Mouse (Mus musculus): ENCODE measurements around the gene Soat1. TPM values are rescaled to one million over a fixed set of nuclear protein-coding genes. Genes with fewer than 3 reads are reported as not detected.

The Soat1 gene
- polyA plus RNA-seq, 1 experiment from 2014 or later = 19.7 TPM

GRCm38 (mm10) chr1:156495025-156495424, 20.9 kb upstream of the Soat1 start:
- H3K9me3 ChIP-seq (ENCODE audit: control insufficient read depth, low read length) = no peaks in the 10 kb centered on the region
- H3K4me1 ChIP-seq (ENCODE audit: control insufficient read depth, insufficient read depth, low read length) = no peaks in the 10 kb centered on the region
- DNase-seq (ENCODE audit: low spot score) = no peak
- 64% methylated on average over 8 of the region's 8 CpGs for WGBS
- H3K9ac ChIP-seq (ENCODE audit: low read length) = no peak overlapping the region
- H3K36me3 ChIP-seq (ENCODE audit: control insufficient read depth, insufficient read depth, low read length) = no peaks in the 10 kb centered on the region
- H3K4me3 ChIP-seq (ENCODE audit: low read depth, low read length) = no peak overlapping the region
- no peaks in the 10 kb centered on the region for H3K27me3 ChIP-seq (ENCODE audit: control insufficient read depth, insufficient read depth, low read length)
- no peak for ATAC-seq (ENCODE audit: insufficient read depth, low FRiP score, low TSS enrichment)
- H3K4me2 ChIP-seq (ENCODE audit: low read depth) = no peak overlapping the region
- no peak overlapping the region for H3K27ac ChIP-seq (ENCODE audit: low read depth, low read length)

- ATAC-seq (ENCODE audit: insufficient read depth, low FRiP score, low TSS enrichment) = no peak
- no peaks in the 10 kb centered on the region for H3K27me3 ChIP-seq (ENCODE audit: control insufficient read depth, insufficient read depth, low read length)
- WGBS = 82% methylated on average over 4 of the region's 4 CpGs
- no peak for DNase-seq (ENCODE audit: low spot score)
- H3K9me3 ChIP-seq (ENCODE audit: control insufficient read depth, low read length) = no peaks in the 10 kb centered on the region
- no peak overlapping the region for H3K4me3 ChIP-seq (ENCODE audit: low read depth, low read length)
- H3K4me2 ChIP-seq (ENCODE audit: low read depth) = no peak overlapping the region
- H3K27ac ChIP-seq (ENCODE audit: low read depth, low read length) = no peak overlapping the region
- H3K9ac ChIP-seq (ENCODE audit: low read length) = no peak overlapping the region
- H3K36me3 ChIP-seq (ENCODE audit: control insufficient read depth, insufficient read depth, low read length) = no peaks in the 10 kb centered on the region
- H3K4me1 ChIP-seq (ENCODE audit: control insufficient read depth, insufficient read depth, low read length) = no peaks in the 10 kb centered on the region
Measured at GRCm38 (mm10) chr1:156491226-156491796, 17.2 kb upstream of the Soat1 start.

GRCm38 (mm10) chr1:156488031-156488430, 13.9 kb upstream of the Soat1 start:
- no peak overlapping the region for H3K4me2 ChIP-seq (ENCODE audit: low read depth)
- H3K36me3 ChIP-seq (ENCODE audit: control insufficient read depth, insufficient read depth, low read length) = no peaks in the 10 kb centered on the region
- no peak overlapping the region for H3K9ac ChIP-seq (ENCODE audit: low read length)
- H3K4me1 ChIP-seq (ENCODE audit: control insufficient read depth, insufficient read depth, low read length) = no peaks in the 10 kb centered on the region
- 90% methylated on average over 5 of the region's 5 CpGs for WGBS
- ATAC-seq (ENCODE audit: insufficient read depth, low FRiP score, low TSS enrichment) (no peak), DNase-seq (ENCODE audit: low spot score) (no peak)
- no peak overlapping the region for H3K27ac ChIP-seq (ENCODE audit: low read depth, low read length)
- no peak overlapping the region for H3K4me3 ChIP-seq (ENCODE audit: low read depth, low read length)
- no peaks in the 10 kb centered on the region for H3K27me3 ChIP-seq (ENCODE audit: control insufficient read depth, insufficient read depth, low read length)
- no peaks in the 10 kb centered on the region for H3K9me3 ChIP-seq (ENCODE audit: control insufficient read depth, low read length)

- ATAC-seq (ENCODE audit: insufficient read depth, low FRiP score, low TSS enrichment) (no peak), DNase-seq (ENCODE audit: low spot score) (no peak)
- Histone ChIP-seq H3K4me2 (ENCODE audit: low read depth) (no peak overlapping the region), H3K36me3 (ENCODE audit: control insufficient read depth, insufficient read depth, low read length) (no peaks in the 10 kb centered on the region), H3K9me3 (ENCODE audit: control insufficient read depth, low read length) (no peaks in the 10 kb centered on the region), H3K4me1 (ENCODE audit: control insufficient read depth, insufficient read depth, low read length) (no peaks in the 10 kb centered on the region), H3K9ac (ENCODE audit: low read length) (no peak overlapping the region), H3K27ac (ENCODE audit: low read depth, low read length) (no peak overlapping the region), H3K4me3 (ENCODE audit: low read depth, low read length) (no peak overlapping the region), H3K27me3 (ENCODE audit: control insufficient read depth, insufficient read depth, low read length) (no peaks in the 10 kb centered on the region)
- 90% methylated on average over 7 of the region's 7 CpGs for WGBS
Measured at GRCm38 (mm10) chr1:156487498-156487897, 13.4 kb upstream of the Soat1 start.

- Histone ChIP-seq H3K9ac (ENCODE audit: low read length) (no peak overlapping the region), H3K27ac (ENCODE audit: low read depth, low read length) (no peak overlapping the region), H3K4me3 (ENCODE audit: low read depth, low read length) (no peak overlapping the region), H3K4me2 (ENCODE audit: low read depth) (no peak overlapping the region), H3K9me3 (ENCODE audit: control insufficient read depth, low read length) (no peaks in the 10 kb centered on the region), H3K36me3 (ENCODE audit: control insufficient read depth, insufficient read depth, low read length) (no peaks in the 10 kb centered on the region), H3K27me3 (ENCODE audit: control insufficient read depth, insufficient read depth, low read length) (no peaks in the 10 kb centered on the region), H3K4me1 (ENCODE audit: control insufficient read depth, insufficient read depth, low read length) (no peaks in the 10 kb centered on the region)
- WGBS = 94% methylated on average over 3 of the region's 3 CpGs
- DNase-seq (ENCODE audit: low spot score) (no peak), ATAC-seq (ENCODE audit: insufficient read depth, low FRiP score, low TSS enrichment) (no peak)
Measured at GRCm38 (mm10) chr1:156481826-156482225, 7.7 kb upstream of the Soat1 start.

- 35% methylated on average over 7 of the region's 7 CpGs for WGBS
Measured at GRCm38 (mm10) chr1:156476535-156476934, 2.4 kb upstream of the Soat1 start.

GRCm38 (mm10) chr1:156476016-156476415, 1.9 kb upstream of the Soat1 start:
- WGBS = 37% methylated on average over 2 of the region's 2 CpGs
- Histone ChIP-seq H3K27ac (ENCODE audit: low read depth, low read length) (no peak overlapping the region), H3K27me3 (ENCODE audit: control insufficient read depth, insufficient read depth, low read length) (no peaks in the 10 kb centered on the region), H3K9ac (ENCODE audit: low read length) (no peak overlapping the region), H3K36me3 (ENCODE audit: control insufficient read depth, insufficient read depth, low read length) (no peaks in the 10 kb centered on the region), H3K4me1 (ENCODE audit: control insufficient read depth, insufficient read depth, low read length) (no peaks in the 10 kb centered on the region), H3K4me2 (ENCODE audit: low read depth) (no peak overlapping the region), H3K9me3 (ENCODE audit: control insufficient read depth, low read length) (no peaks in the 10 kb centered on the region), H3K4me3 (ENCODE audit: low read depth, low read length) (no peak overlapping the region)
- DNase-seq (ENCODE audit: low spot score) (no peak), ATAC-seq (ENCODE audit: insufficient read depth, low FRiP score, low TSS enrichment) (no peak)

More at GRCm38 (mm10) chr1:156476535-156476934, 2.4 kb upstream of the Soat1 start:
- Histone ChIP-seq H3K9me3 (ENCODE audit: control insufficient read depth, low read length) (no peaks in the 10 kb centered on the region), H3K27ac (ENCODE audit: low read depth, low read length) (no peak overlapping the region), H3K4me1 (ENCODE audit: control insufficient read depth, insufficient read depth, low read length) (no peaks in the 10 kb centered on the region), H3K4me2 (ENCODE audit: low read depth) (no peak overlapping the region), H3K9ac (ENCODE audit: low read length) (no peak overlapping the region), H3K4me3 (ENCODE audit: low read depth, low read length) (no peak overlapping the region), H3K36me3 (ENCODE audit: control insufficient read depth, insufficient read depth, low read length) (no peaks in the 10 kb centered on the region), H3K27me3 (ENCODE audit: control insufficient read depth, insufficient read depth, low read length) (no peaks in the 10 kb centered on the region)
- DNase-seq (ENCODE audit: low spot score) (no peak), ATAC-seq (ENCODE audit: insufficient read depth, low FRiP score, low TSS enrichment) (no peak)

GRCm38 (mm10) chr1:156474854-156475253, 723 bp upstream of the Soat1 start:
- DNase-seq (ENCODE audit: low spot score) (no peak), ATAC-seq (ENCODE audit: insufficient read depth, low FRiP score, low TSS enrichment) (no peak)
- H3K4me2 ChIP-seq (ENCODE audit: low read depth) = no peak overlapping the region
- H3K9ac ChIP-seq (ENCODE audit: low read length) = no peak overlapping the region
- H3K36me3 ChIP-seq (ENCODE audit: control insufficient read depth, insufficient read depth, low read length) = no peaks in the 10 kb centered on the region
- WGBS = 33% methylated on average over 3 of the region's 3 CpGs
- no peaks in the 10 kb centered on the region for H3K27me3 ChIP-seq (ENCODE audit: control insufficient read depth, insufficient read depth, low read length)
- no peaks in the 10 kb centered on the region for H3K4me1 ChIP-seq (ENCODE audit: control insufficient read depth, insufficient read depth, low read length)
- no peak overlapping the region for H3K27ac ChIP-seq (ENCODE audit: low read depth, low read length)
- no peak overlapping the region for H3K4me3 ChIP-seq (ENCODE audit: low read depth, low read length)
- H3K9me3 ChIP-seq (ENCODE audit: control insufficient read depth, low read length) = no peaks in the 10 kb centered on the region

GRCm38 (mm10) chr1:156473003-156473402, 1.1 kb downstream of the Soat1 start:
- H3K27ac ChIP-seq (ENCODE audit: low read depth, low read length) = no peak overlapping the region
- H3K9me3 ChIP-seq (ENCODE audit: control insufficient read depth, low read length) = no peaks in the 10 kb centered on the region
- no peaks in the 10 kb centered on the region for H3K36me3 ChIP-seq (ENCODE audit: control insufficient read depth, insufficient read depth, low read length)
- peak; percentile 39 for DNase-seq (ENCODE audit: low spot score)
- peak overlapping the region; percentile 77 for H3K4me2 ChIP-seq (ENCODE audit: low read depth)
- no peak overlapping the region for H3K9ac ChIP-seq (ENCODE audit: low read length)
- H3K4me3 ChIP-seq (ENCODE audit: low read depth, low read length) = peak overlapping the region; percentile 79
- 3% methylated on average over 11 of the region's 11 CpGs for WGBS
- no peaks in the 10 kb centered on the region for H3K27me3 ChIP-seq (ENCODE audit: control insufficient read depth, insufficient read depth, low read length)
- no peak for ATAC-seq (ENCODE audit: insufficient read depth, low FRiP score, low TSS enrichment)
- no peaks in the 10 kb centered on the region for H3K4me1 ChIP-seq (ENCODE audit: control insufficient read depth, insufficient read depth, low read length)
